In the genomic region with DNA sequence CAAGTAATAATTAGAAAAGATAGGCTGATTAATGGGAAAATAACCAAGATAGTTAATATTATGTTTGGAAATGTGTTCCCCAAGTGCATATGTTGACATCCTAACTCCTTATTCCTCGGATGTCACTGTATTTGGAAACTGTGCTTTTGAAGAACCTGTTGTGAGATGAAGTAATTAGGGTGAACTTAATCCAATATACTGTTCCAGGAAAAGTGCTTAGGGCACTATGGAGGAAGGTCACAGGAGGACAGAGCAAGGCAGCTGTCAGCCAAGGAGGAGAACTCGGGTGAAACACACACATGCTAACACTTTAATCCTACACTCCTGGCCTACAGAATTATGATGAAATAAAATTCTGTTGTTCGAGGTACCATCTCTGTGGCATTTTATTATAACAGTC, we compare ENCODE assay signal across 31 mouse cellular contexts. TPM values are rescaled to one million over a fixed set of nuclear protein-coding genes. Genes with fewer than 3 reads are reported as not detected.
"Had no signal": no experiment of that assay in that cellular context is flagged by ENCODE, and none has a peak within 500 bp of the region (broad histone marks: within the 10 kb centered on the region; RNA-seq: fewer than 3 reads in every experiment).

No protein-coding gene starts in this region.

- H3K4me3 ChIP-seq: embryonic facial prominence, embryonic 10.5 days; embryonic facial prominence, embryonic 12.5 days; embryonic facial prominence, embryonic 13.5 days; embryonic facial prominence, embryonic 15.5 days; erythroblast, embryonic 14.5 days; forebrain, embryonic 10.5 days; forebrain, embryonic 12.5 days; forebrain, embryonic 13.5 days; gastrocnemius, adult 2 months; heart, adult 2 months; heart, embryonic 10.5 days had no signal

- H3K4me2 ChIP-seq: embryonic facial prominence, embryonic 12.5 days; embryonic facial prominence, embryonic 13.5 days; embryonic facial prominence, embryonic 15.5 days; forebrain, embryonic 12.5 days; forebrain, embryonic 13.5 days; heart, embryonic 11.5 days had no signal

- DNase-seq: cerebellum, adult 9-10 months; cerebellum, adult 9-11 months; cerebellum, postnatal 10 days; cerebellum, postnatal 36 days; embryo, embryonic 11 days; forebrain, postnatal 0 days; gastrocnemius, adult 2 months; gastrocnemius, postnatal 10 days; gastrocnemius, postnatal 14 days; gastrocnemius, postnatal 25 days; gastrocnemius, postnatal 36 days; heart, adult 11 months; heart, adult 18-20 months; heart, adult 2 months had no signal

- H3K27ac ChIP-seq: embryonic facial prominence, embryonic 10.5 days; embryonic facial prominence, embryonic 12.5 days; embryonic facial prominence, embryonic 13.5 days; embryonic facial prominence, embryonic 15.5 days; forebrain, embryonic 10.5 days; forebrain, embryonic 12.5 days; forebrain, embryonic 13.5 days; gastrocnemius, adult 2 months; heart, adult 2 months; heart, embryonic 10.5 days had no signal

- H3K9me3 ChIP-seq: embryonic facial prominence, embryonic 10.5 days; embryonic facial prominence, embryonic 12.5 days; embryonic facial prominence, embryonic 13.5 days; embryonic facial prominence, embryonic 15.5 days; forebrain, embryonic 10.5 days; forebrain, embryonic 12.5 days; forebrain, embryonic 13.5 days; heart, embryonic 10.5 days had no signal

- H3K9ac ChIP-seq: embryonic facial prominence, embryonic 12.5 days; embryonic facial prominence, embryonic 13.5 days; embryonic facial prominence, embryonic 15.5 days; forebrain, embryonic 12.5 days; forebrain, embryonic 13.5 days; forebrain, postnatal 0 days had no signal

- H3K27me3 ChIP-seq: embryonic facial prominence, embryonic 12.5 days; embryonic facial prominence, embryonic 13.5 days; embryonic facial prominence, embryonic 15.5 days; forebrain, embryonic 12.5 days; forebrain, embryonic 13.5 days had no signal

- H3K36me3 ChIP-seq: embryonic facial prominence, embryonic 10.5 days; embryonic facial prominence, embryonic 12.5 days; embryonic facial prominence, embryonic 13.5 days; embryonic facial prominence, embryonic 15.5 days; forebrain, embryonic 10.5 days; forebrain, embryonic 12.5 days; heart, embryonic 10.5 days had no signal

- H3K4me1 ChIP-seq: embryonic facial prominence, embryonic 10.5 days; embryonic facial prominence, embryonic 12.5 days; embryonic facial prominence, embryonic 13.5 days; embryonic facial prominence, embryonic 15.5 days; forebrain, embryonic 10.5 days; forebrain, embryonic 12.5 days; forebrain, embryonic 13.5 days had no signal

- ATAC-seq: forebrain, embryonic 13.5 days; forebrain, embryonic 14.5 days; forebrain, embryonic 16.5 days; forebrain, postnatal 0 days had no signal

RNA-seq across cellular contexts. Expression of a gene that starts 40.4 kb away (rescaled TPM):
- total RNA-seq: forebrain, postnatal 0 days; gastrocnemius, adult 18-20 months; gastrocnemius, adult 2 months; gastrocnemius, postnatal 10 days; gastrocnemius, postnatal 14 days; gastrocnemius, postnatal 25 days; gastrocnemius, postnatal 36 days; gastrocnemius, postnatal 4 days; granulocyte monocyte progenitor cell, adult 5-6 weeks; heart, adult 2 months had no signal
- polyA plus RNA-seq: embryonic facial prominence, embryonic 11.5 days; embryonic facial prominence, embryonic 12.5 days; embryonic facial prominence, embryonic 13.5 days; embryonic facial prominence, embryonic 15.5 days; erythroblast, embryonic 14.5 days; forebrain, embryonic 11.5 days; forebrain, embryonic 13.5 days; forebrain, embryonic 16.5 days; heart, embryonic 10.5 days had no signal
